Mouse (Mus musculus): ENCODE data around the gene Mrgprf. TPM values are rescaled to one million over a fixed set of nuclear protein-coding genes. Genes with fewer than 3 reads are reported as not detected.

The Mrgprf gene
- 0.08 TPM in 1 of 2 replicates, not detected in the other for polyA plus RNA-seq (2014; fragmentation: Nextera tagmentation; extraction: Ambion mirVana)

- H3K9me3 ChIP-seq (ENCODE audit: control insufficient read depth, low read length), result no peaks in the 10 kb centered on the region
- 31% methylated on average over 13 of the region's 13 CpGs for WGBS
- no peaks in the 10 kb centered on the region for H3K36me3 ChIP-seq (ENCODE audit: control insufficient read depth, insufficient read depth, low read length)
- H3K4me2 ChIP-seq, result no peak within 1 kb of the TSS
- ATAC-seq (replicated peaks; ENCODE audit: low FRiP score) (no peak), DNase-seq (ENCODE audit: low spot score) (no peak)
- H3K27me3 ChIP-seq (replicated peaks; ENCODE audit: control insufficient read depth, insufficient read depth, low read length), result 0 out of 2 replicates have a peak, but pooled peaks cover 2% of the 10 kb centered on the region
- H3K27ac ChIP-seq (ENCODE audit: low read depth, low read length), result no peak within 1 kb of the TSS
- H3K4me1 ChIP-seq (replicated peaks; ENCODE audit: control insufficient read depth, insufficient read depth, low read length), result peaks cover 2% of the 10 kb centered on the region
- H3K9ac ChIP-seq (ENCODE audit: low read depth, low read length), result no peak within 1 kb of the TSS
- H3K4me3 ChIP-seq (ENCODE audit: low read depth, low read length), result no peak within 1 kb of the TSS
These were observed at the start of gene Mrgprf for GRCm38 (mm10) chr7:145300321-145301007. TSS of gene Mrgprf (plus strand) at chr7:145300828.

GRCm38 (mm10) chr7:145252715-145253476, 47.7 kb upstream of the Mrgprf start:
- ATAC-seq (replicated peaks; ENCODE audit: low FRiP score), result peak; percentile 57
- H3K9me3 ChIP-seq (ENCODE audit: control insufficient read depth, low read length), result no peaks in the 10 kb centered on the region
- no peak overlapping the region for H3K4me2 ChIP-seq
- WGBS, result 21% methylated on average over 8 of the region's 8 CpGs
- H3K27ac ChIP-seq (ENCODE audit: low read depth, low read length), result no peak overlapping the region
- no peaks in the 10 kb centered on the region; the same call in 1 of the 2 replicates for H3K36me3 ChIP-seq (ENCODE audit: control insufficient read depth, insufficient read depth, low read length)
- no peak overlapping the region for H3K4me3 ChIP-seq (ENCODE audit: low read depth, low read length)
- H3K27me3 ChIP-seq (replicated peaks; ENCODE audit: control insufficient read depth, insufficient read depth, low read length), result no peaks in the 10 kb centered on the region
- H3K9ac ChIP-seq (ENCODE audit: low read depth, low read length), result no peak overlapping the region
- peak; percentile 72 for DNase-seq (ENCODE audit: low spot score)
- peaks cover 11% of the 10 kb centered on the region for H3K4me1 ChIP-seq (replicated peaks; ENCODE audit: control insufficient read depth, insufficient read depth, low read length)

- 48% methylated on average over 3 of the region's 3 CpGs for WGBS
- Histone ChIP-seq H3K27ac (ENCODE audit: low read depth, low read length) (no peak overlapping the region), H3K4me1 (replicated peaks; ENCODE audit: control insufficient read depth, insufficient read depth, low read length) (peaks cover 8% of the 10 kb centered on the region), H3K4me3 (ENCODE audit: low read depth, low read length) (no peak overlapping the region), H3K36me3 (ENCODE audit: control insufficient read depth, insufficient read depth, low read length) (no peaks in the 10 kb centered on the region; the same call in 1 of the 2 replicates), H3K4me2 (no peak overlapping the region), H3K9ac (ENCODE audit: low read depth, low read length) (no peak overlapping the region), H3K9me3 (ENCODE audit: control insufficient read depth, low read length) (no peaks in the 10 kb centered on the region), H3K27me3 (replicated peaks; ENCODE audit: control insufficient read depth, insufficient read depth, low read length) (no peaks in the 10 kb centered on the region)
- no peak for ATAC-seq (replicated peaks; ENCODE audit: low FRiP score)
- no peak for DNase-seq (ENCODE audit: low spot score)
These were observed 46.5 kb upstream of the Mrgprf start for GRCm38 (mm10) chr7:145253986-145254630.

- H3K36me3 ChIP-seq (ENCODE audit: control insufficient read depth, insufficient read depth, low read length), result no peaks in the 10 kb centered on the region; the same call in 1 of the 2 replicates
- no peaks in the 10 kb centered on the region for H3K9me3 ChIP-seq (ENCODE audit: control insufficient read depth, low read length)
- H3K9ac ChIP-seq (ENCODE audit: low read depth, low read length), result no peak overlapping the region
- no peak for ATAC-seq (replicated peaks; ENCODE audit: low FRiP score)
- 96% methylated on average over 1 of the region's 1 CpGs for WGBS
- DNase-seq (ENCODE audit: low spot score), result no peak
- H3K27me3 ChIP-seq (replicated peaks; ENCODE audit: control insufficient read depth, insufficient read depth, low read length), result no peaks in the 10 kb centered on the region
- peaks cover 5% of the 10 kb centered on the region for H3K4me1 ChIP-seq (replicated peaks; ENCODE audit: control insufficient read depth, insufficient read depth, low read length)
- H3K27ac ChIP-seq (ENCODE audit: low read depth, low read length), result no peak overlapping the region
- no peak overlapping the region for H3K4me2 ChIP-seq
- no peak overlapping the region for H3K4me3 ChIP-seq (ENCODE audit: low read depth, low read length)
These were observed 44.5 kb upstream of the Mrgprf start for GRCm38 (mm10) chr7:145256092-145256491.

- no peak overlapping the region for H3K4me3 ChIP-seq (ENCODE audit: low read depth, low read length)
- no peak overlapping the region for H3K9ac ChIP-seq (ENCODE audit: low read depth, low read length)
- no peaks in the 10 kb centered on the region for H3K4me1 ChIP-seq (replicated peaks; ENCODE audit: control insufficient read depth, insufficient read depth, low read length)
- H3K36me3 ChIP-seq (ENCODE audit: control insufficient read depth, insufficient read depth, low read length), result peaks cover 4% of the 10 kb centered on the region; the same call in 1 of the 2 replicates
- no peaks in the 10 kb centered on the region for H3K9me3 ChIP-seq (ENCODE audit: control insufficient read depth, low read length)
- WGBS, result 63% methylated on average over 9 of the region's 9 CpGs
- no peak overlapping the region for H3K4me2 ChIP-seq
- ATAC-seq (replicated peaks; ENCODE audit: low FRiP score), result no peak
- DNase-seq (ENCODE audit: low spot score), result no peak
- H3K27ac ChIP-seq (ENCODE audit: low read depth, low read length), result no peak overlapping the region
- H3K27me3 ChIP-seq (replicated peaks; ENCODE audit: control insufficient read depth, insufficient read depth, low read length), result no peaks in the 10 kb centered on the region
These were observed 36.4 kb upstream of the Mrgprf start for GRCm38 (mm10) chr7:145264202-145264601.

- Histone ChIP-seq H3K27ac (ENCODE audit: low read depth, low read length) (no peak overlapping the region), H3K4me3 (ENCODE audit: low read depth, low read length) (no peak overlapping the region), H3K36me3 (ENCODE audit: control insufficient read depth, insufficient read depth, low read length) (peaks cover 9% of the 10 kb centered on the region), H3K9me3 (ENCODE audit: control insufficient read depth, low read length) (no peaks in the 10 kb centered on the region), H3K4me1 (replicated peaks; ENCODE audit: control insufficient read depth, insufficient read depth, low read length) (no peaks in the 10 kb centered on the region), H3K27me3 (replicated peaks; ENCODE audit: control insufficient read depth, insufficient read depth, low read length) (no peaks in the 10 kb centered on the region), H3K4me2 (no peak overlapping the region), H3K9ac (ENCODE audit: low read depth, low read length) (no peak overlapping the region)
- ATAC-seq (replicated peaks; ENCODE audit: low FRiP score) (no peak), DNase-seq (ENCODE audit: low spot score) (no peak)
- 92% methylated on average over 2 of the region's 2 CpGs for WGBS
These were observed 34.6 kb upstream of the Mrgprf start for GRCm38 (mm10) chr7:145266011-145266410.

GRCm38 (mm10) chr7:145268890-145269289, 31.7 kb upstream of the Mrgprf start:
- 79% methylated on average over 7 of the region's 7 CpGs for WGBS
- peaks cover 21% of the 10 kb centered on the region for H3K36me3 ChIP-seq (ENCODE audit: control insufficient read depth, insufficient read depth, low read length)
- ATAC-seq (replicated peaks; ENCODE audit: low FRiP score), result no peak

GRCm38 (mm10) chr7:145270955-145271354, 29.7 kb upstream of the Mrgprf start:
- no peak for DNase-seq (ENCODE audit: low spot score)
- Histone ChIP-seq H3K27ac (ENCODE audit: low read depth, low read length) (no peak overlapping the region), H3K9me3 (ENCODE audit: control insufficient read depth, low read length) (no peaks in the 10 kb centered on the region), H3K27me3 (replicated peaks; ENCODE audit: control insufficient read depth, insufficient read depth, low read length) (no peaks in the 10 kb centered on the region), H3K4me1 (replicated peaks; ENCODE audit: control insufficient read depth, insufficient read depth, low read length) (no peaks in the 10 kb centered on the region), H3K9ac (ENCODE audit: low read depth, low read length) (no peak overlapping the region), H3K4me2 (no peak overlapping the region), H3K36me3 (ENCODE audit: control insufficient read depth, insufficient read depth, low read length) (peaks cover 23% of the 10 kb centered on the region), H3K4me3 (ENCODE audit: low read depth, low read length) (no peak overlapping the region)
- WGBS, result 82% methylated on average over 5 of the region's 5 CpGs
- no peak for ATAC-seq (replicated peaks; ENCODE audit: low FRiP score)

More at GRCm38 (mm10) chr7:145268890-145269289, 31.7 kb upstream of the Mrgprf start:
- H3K27me3 ChIP-seq (replicated peaks; ENCODE audit: control insufficient read depth, insufficient read depth, low read length), result no peaks in the 10 kb centered on the region
- no peak overlapping the region for H3K9ac ChIP-seq (ENCODE audit: low read depth, low read length)
- no peak overlapping the region for H3K4me2 ChIP-seq
- no peak for DNase-seq (ENCODE audit: low spot score)
- no peak overlapping the region for H3K4me3 ChIP-seq (ENCODE audit: low read depth, low read length)
- no peaks in the 10 kb centered on the region for H3K4me1 ChIP-seq (replicated peaks; ENCODE audit: control insufficient read depth, insufficient read depth, low read length)
- H3K27ac ChIP-seq (ENCODE audit: low read depth, low read length), result no peak overlapping the region
- no peaks in the 10 kb centered on the region for H3K9me3 ChIP-seq (ENCODE audit: control insufficient read depth, low read length)
